Mouse (Mus musculus): ENCODE results near the gene Aff1. TPM values are rescaled to one million over a fixed set of nuclear protein-coding genes. Genes with fewer than 3 reads are reported as not detected.

Gene Aff1
- polyA plus RNA-seq, 1 experiment from 2014 or later: 11.2 TPM

DNA sequence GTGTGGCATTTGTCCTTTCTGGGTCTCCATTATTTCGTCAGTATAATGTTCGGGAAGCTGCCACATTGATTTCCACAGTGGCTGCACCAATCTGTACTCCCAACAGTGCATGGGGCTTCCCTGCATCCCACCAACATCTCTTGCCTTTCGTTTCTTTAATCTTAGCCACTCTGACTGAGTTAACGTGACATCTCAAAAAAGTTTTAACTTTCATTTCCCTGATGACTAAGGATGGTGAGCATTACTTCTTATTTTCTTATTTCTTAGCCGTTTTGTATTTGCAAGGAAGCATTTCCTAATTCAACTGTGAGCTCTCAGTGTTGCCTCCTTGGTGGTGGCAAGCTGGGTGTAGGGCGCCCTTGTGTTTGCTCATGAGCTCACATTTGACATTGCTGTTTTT lies 22.8 kb downstream of the Aff1 start:
- no peak overlapping the region for H3K4me2 ChIP-seq (ENCODE audit: low read depth)
- H3K36me3 ChIP-seq (ENCODE audit: control insufficient read depth, insufficient read depth, low read length): no peaks in the 10 kb centered on the region
- no peaks in the 10 kb centered on the region for H3K27me3 ChIP-seq (ENCODE audit: control insufficient read depth, insufficient read depth, low read length)
- H3K9ac ChIP-seq (ENCODE audit: low read length): no peak overlapping the region
- no peaks in the 10 kb centered on the region for H3K9me3 ChIP-seq (ENCODE audit: control insufficient read depth, low read length)
- no peak overlapping the region for H3K4me3 ChIP-seq (ENCODE audit: low read depth, low read length)
- no peak for ATAC-seq (ENCODE audit: insufficient read depth, low FRiP score, low TSS enrichment)
- WGBS: 86% methylated on average over 6 of the region's 6 CpGs
- no peaks in the 10 kb centered on the region for H3K4me1 ChIP-seq (ENCODE audit: control insufficient read depth, insufficient read depth, low read length)
- no peak for DNase-seq (ENCODE audit: low spot score)
- H3K27ac ChIP-seq (ENCODE audit: low read depth, low read length): no peak overlapping the region

DNA sequence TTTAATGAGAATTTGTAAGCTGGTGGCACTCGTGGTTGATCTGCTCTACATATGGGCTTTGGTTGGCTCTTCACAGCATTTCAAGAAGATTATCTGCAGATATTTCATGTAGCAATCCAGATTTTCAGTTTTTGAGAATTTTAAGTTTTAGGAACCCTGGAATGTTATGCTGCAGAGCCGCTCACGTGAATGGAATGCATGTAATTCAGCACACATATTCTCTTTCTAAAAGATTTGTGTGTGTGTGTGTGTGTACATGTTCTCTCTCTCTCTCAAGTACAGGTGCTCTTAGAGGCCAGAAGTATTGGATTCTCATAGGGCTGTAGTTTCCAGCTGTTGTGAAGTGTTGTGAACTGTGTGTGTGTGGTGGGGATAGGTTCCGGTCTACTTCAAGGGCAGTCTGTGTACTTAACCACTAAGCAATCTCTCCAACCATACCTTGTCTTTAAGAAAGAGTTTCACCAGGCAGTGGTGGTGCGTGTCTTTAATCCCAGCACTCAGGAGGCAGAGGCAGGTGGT lies 24.7 kb downstream of the Aff1 start:
- no peaks in the 10 kb centered on the region for H3K9me3 ChIP-seq (ENCODE audit: control insufficient read depth, low read length)
- H3K27me3 ChIP-seq (ENCODE audit: control insufficient read depth, insufficient read depth, low read length): no peaks in the 10 kb centered on the region
- H3K4me2 ChIP-seq (ENCODE audit: low read depth): no peak overlapping the region
- no peaks in the 10 kb centered on the region for H3K36me3 ChIP-seq (ENCODE audit: control insufficient read depth, insufficient read depth, low read length)
- no peaks in the 10 kb centered on the region for H3K4me1 ChIP-seq (ENCODE audit: control insufficient read depth, insufficient read depth, low read length)
- ATAC-seq (ENCODE audit: insufficient read depth, low FRiP score, low TSS enrichment) (no peak), DNase-seq (ENCODE audit: low spot score) (no peak)
- no peak overlapping the region for H3K9ac ChIP-seq (ENCODE audit: low read length)
- H3K4me3 ChIP-seq (ENCODE audit: low read depth, low read length): no peak overlapping the region
- no peak overlapping the region for H3K27ac ChIP-seq (ENCODE audit: low read depth, low read length)
- 88% methylated on average over 5 of the region's 5 CpGs for WGBS

DNA sequence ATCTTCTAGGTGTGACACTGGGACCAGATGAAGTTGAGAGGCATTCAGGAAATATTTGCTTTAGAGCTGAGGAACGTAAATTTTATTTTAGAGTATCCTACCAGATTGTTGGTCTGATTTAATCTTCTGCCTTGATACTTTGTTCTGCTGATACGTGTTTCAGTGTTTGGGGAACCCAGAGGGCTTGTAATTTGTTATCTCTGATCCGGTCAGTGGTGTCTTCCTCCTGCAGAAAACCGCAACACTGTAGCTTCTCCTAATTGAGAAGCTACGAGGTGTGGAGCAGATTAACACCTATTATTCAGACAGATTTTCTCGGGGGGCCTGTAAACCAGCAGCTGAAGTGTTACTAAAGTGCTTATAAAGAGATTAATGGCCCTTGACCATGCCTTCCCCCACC lies 27.0 kb downstream of the Aff1 start:
- H3K27ac ChIP-seq (ENCODE audit: low read depth, low read length): no peak overlapping the region
- WGBS: 33% methylated on average over 6 of the region's 6 CpGs
- H3K27me3 ChIP-seq (ENCODE audit: control insufficient read depth, insufficient read depth, low read length): no peaks in the 10 kb centered on the region
- ATAC-seq (ENCODE audit: insufficient read depth, low FRiP score, low TSS enrichment): no peak
- no peaks in the 10 kb centered on the region for H3K9me3 ChIP-seq (ENCODE audit: control insufficient read depth, low read length)
- no peaks in the 10 kb centered on the region for H3K36me3 ChIP-seq (ENCODE audit: control insufficient read depth, insufficient read depth, low read length)
- no peak overlapping the region for H3K4me2 ChIP-seq (ENCODE audit: low read depth)
- no peak overlapping the region for H3K4me3 ChIP-seq (ENCODE audit: low read depth, low read length)
- H3K4me1 ChIP-seq (ENCODE audit: control insufficient read depth, insufficient read depth, low read length): no peaks in the 10 kb centered on the region; the same call in 1 of the 2 replicates
- DNase-seq (ENCODE audit: low spot score): no peak
- no peak overlapping the region for H3K9ac ChIP-seq (ENCODE audit: low read length)

DNA sequence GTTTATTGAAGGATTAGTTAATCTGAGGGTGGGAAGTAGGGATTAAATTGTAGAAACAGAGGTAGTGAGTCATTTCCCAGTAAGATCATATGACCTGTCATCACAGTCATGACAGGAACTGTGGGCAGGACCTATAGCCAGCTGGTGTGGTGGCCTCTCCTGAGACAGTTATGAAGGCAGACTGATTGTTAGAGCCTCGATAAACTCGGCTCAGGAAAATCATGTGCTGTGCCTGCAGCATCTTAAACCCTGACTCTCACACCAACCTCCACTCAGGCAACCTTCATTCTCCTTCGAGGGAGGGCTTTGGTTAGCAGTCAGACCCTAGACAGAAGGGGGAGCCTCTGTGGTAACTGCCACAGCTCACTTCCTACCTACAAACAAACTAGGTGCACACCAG lies 27.7 kb downstream of the Aff1 start:
- Histone ChIP-seq H3K27ac (ENCODE audit: low read depth, low read length) (no peak overlapping the region), H3K4me2 (ENCODE audit: low read depth) (no peak overlapping the region), H3K27me3 (ENCODE audit: control insufficient read depth, insufficient read depth, low read length) (no peaks in the 10 kb centered on the region), H3K36me3 (ENCODE audit: control insufficient read depth, insufficient read depth, low read length) (no peaks in the 10 kb centered on the region), H3K4me1 (ENCODE audit: control insufficient read depth, insufficient read depth, low read length) (peaks cover 5% of the 10 kb centered on the region), H3K4me3 (ENCODE audit: low read depth, low read length) (no peak overlapping the region), H3K9ac (ENCODE audit: low read length) (no peak overlapping the region), H3K9me3 (ENCODE audit: control insufficient read depth, low read length) (no peaks in the 10 kb centered on the region)
- ATAC-seq (ENCODE audit: insufficient read depth, low FRiP score, low TSS enrichment) (no peak), DNase-seq (ENCODE audit: low spot score) (no peak)
- WGBS: 66% methylated on average over 3 of the region's 3 CpGs

DNA sequence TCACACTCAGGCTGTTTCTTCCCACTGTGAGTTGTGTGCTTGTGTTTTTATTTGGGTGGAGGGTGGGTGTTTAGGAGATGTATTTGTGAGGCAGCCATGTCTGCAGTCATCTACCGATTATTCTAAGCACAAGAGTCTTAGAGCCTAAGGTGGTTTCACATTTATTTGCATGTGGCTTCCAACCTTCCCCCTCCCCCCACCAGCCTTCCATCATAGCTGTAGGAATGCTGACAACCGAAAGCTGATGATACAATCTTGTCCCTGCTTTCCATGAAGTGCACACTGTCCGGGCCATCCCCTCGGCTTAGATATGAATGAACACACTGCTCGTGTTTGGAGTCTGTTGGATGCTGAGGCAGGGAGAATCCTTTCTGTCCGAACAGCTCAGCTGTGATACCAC lies 28.8 kb downstream of the Aff1 start:
- DNase-seq (ENCODE audit: low spot score): no peak
- Histone ChIP-seq H3K4me3 (ENCODE audit: low read depth, low read length) (no peak overlapping the region), H3K9me3 (ENCODE audit: control insufficient read depth, low read length) (no peaks in the 10 kb centered on the region), H3K27ac (ENCODE audit: low read depth, low read length) (no peak overlapping the region), H3K27me3 (ENCODE audit: control insufficient read depth, insufficient read depth, low read length) (no peaks in the 10 kb centered on the region), H3K9ac (ENCODE audit: low read length) (no peak overlapping the region), H3K4me2 (ENCODE audit: low read depth) (no peak overlapping the region), H3K36me3 (ENCODE audit: control insufficient read depth, insufficient read depth, low read length) (no peaks in the 10 kb centered on the region), H3K4me1 (ENCODE audit: control insufficient read depth, insufficient read depth, low read length) (peaks cover 10% of the 10 kb centered on the region)
- no peak for ATAC-seq (ENCODE audit: insufficient read depth, low FRiP score, low TSS enrichment)
- WGBS: 72% methylated on average over 6 of the region's 6 CpGs

DNA sequence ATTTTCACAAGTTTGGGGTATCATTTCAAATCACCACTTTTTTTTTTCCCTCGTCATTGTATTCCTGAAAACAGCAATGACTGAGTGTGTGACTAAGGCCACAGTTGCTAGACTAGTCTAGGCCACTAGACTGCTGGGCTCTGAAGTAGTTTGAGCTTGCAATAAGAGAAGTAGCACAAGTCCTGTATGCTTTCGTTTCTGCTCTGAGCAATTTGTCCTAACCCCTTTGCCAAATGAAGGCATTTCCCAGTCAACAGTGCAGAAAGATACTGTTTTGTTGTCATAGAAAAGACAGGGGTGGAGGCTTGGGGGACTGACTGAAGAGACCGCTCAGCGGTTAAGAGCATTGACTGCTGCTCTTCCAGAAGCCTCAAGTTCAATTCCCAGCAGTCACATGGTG lies 29.3 kb downstream of the Aff1 start:
- ATAC-seq (ENCODE audit: insufficient read depth, low FRiP score, low TSS enrichment) (no peak), DNase-seq (ENCODE audit: low spot score) (no peak)
- Histone ChIP-seq H3K4me3 (ENCODE audit: low read depth, low read length) (no peak overlapping the region), H3K9ac (ENCODE audit: low read length) (no peak overlapping the region), H3K4me1 (ENCODE audit: control insufficient read depth, insufficient read depth, low read length) (peaks cover 10% of the 10 kb centered on the region), H3K4me2 (ENCODE audit: low read depth) (no peak overlapping the region), H3K27ac (ENCODE audit: low read depth, low read length) (no peak overlapping the region), H3K27me3 (ENCODE audit: control insufficient read depth, insufficient read depth, low read length) (no peaks in the 10 kb centered on the region), H3K9me3 (ENCODE audit: control insufficient read depth, low read length) (no peaks in the 10 kb centered on the region), H3K36me3 (ENCODE audit: control insufficient read depth, insufficient read depth, low read length) (no peaks in the 10 kb centered on the region)
- WGBS: 85% methylated on average over 4 of the region's 4 CpGs

DNA sequence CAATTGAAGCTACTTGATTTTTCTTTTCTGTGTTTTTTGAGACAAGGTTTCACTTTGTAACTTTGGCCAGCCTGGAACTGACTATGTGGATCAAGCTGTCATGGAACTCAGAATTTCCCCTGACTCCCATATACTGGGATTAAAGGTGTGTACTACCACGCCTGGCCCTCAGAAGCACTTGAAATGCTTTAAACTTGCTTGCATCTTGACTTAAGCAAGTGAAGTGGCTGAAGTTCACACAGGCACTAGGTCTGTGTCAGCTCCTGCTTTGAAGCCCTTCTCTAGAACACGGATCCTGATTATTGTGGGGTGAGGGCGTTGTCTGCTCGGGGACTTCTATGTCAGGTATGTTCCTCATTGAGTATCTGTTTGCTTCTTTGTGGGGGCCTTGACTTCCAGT lies 30.5 kb downstream of the Aff1 start:
- 92% methylated on average over 4 of the region's 4 CpGs for WGBS
- no peaks in the 10 kb centered on the region for H3K9me3 ChIP-seq (ENCODE audit: control insufficient read depth, low read length)

DNA sequence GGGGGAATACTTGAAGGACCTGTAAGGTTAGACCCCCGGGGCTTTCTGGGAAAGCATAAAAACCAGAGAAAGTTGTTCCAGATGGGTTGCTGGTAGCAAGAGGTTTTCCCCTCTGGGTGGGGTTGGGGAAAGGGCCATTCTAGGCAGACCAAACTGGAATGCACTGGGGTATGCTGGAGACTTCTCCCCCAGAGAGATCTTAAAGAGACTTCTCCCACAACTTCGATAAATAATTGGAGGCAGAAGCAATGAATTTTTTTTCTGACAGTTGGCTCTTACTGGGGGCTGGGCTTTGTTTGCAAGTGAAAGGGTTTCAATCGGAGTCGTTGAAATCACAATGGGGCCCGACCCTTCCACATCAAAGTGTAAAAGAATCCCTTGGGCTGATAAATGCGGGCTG lies 32.2 kb downstream of the Aff1 start:
- WGBS: 3% methylated on average over 6 of the region's 6 CpGs
- H3K9ac ChIP-seq (ENCODE audit: low read length): no peak overlapping the region
- DNase-seq (ENCODE audit: low spot score) (no peak), ATAC-seq (ENCODE audit: insufficient read depth, low FRiP score, low TSS enrichment) (no peak)
- H3K4me1 ChIP-seq (ENCODE audit: control insufficient read depth, insufficient read depth, low read length): peaks cover 10% of the 10 kb centered on the region
- no peaks in the 10 kb centered on the region for H3K9me3 ChIP-seq (ENCODE audit: control insufficient read depth, low read length)
- no peak overlapping the region for H3K4me2 ChIP-seq (ENCODE audit: low read depth)
- no peak overlapping the region for H3K4me3 ChIP-seq (ENCODE audit: low read depth, low read length)
- H3K27me3 ChIP-seq (ENCODE audit: control insufficient read depth, insufficient read depth, low read length): no peaks in the 10 kb centered on the region
- no peak overlapping the region for H3K27ac ChIP-seq (ENCODE audit: low read depth, low read length)
- H3K36me3 ChIP-seq (ENCODE audit: control insufficient read depth, insufficient read depth, low read length): no peaks in the 10 kb centered on the region

More for the DNA sequence above, 30.5 kb downstream of the Aff1 start:
- H3K4me1 ChIP-seq (ENCODE audit: control insufficient read depth, insufficient read depth, low read length): peaks cover 10% of the 10 kb centered on the region
- no peaks in the 10 kb centered on the region for H3K27me3 ChIP-seq (ENCODE audit: control insufficient read depth, insufficient read depth, low read length)
- no peak overlapping the region for H3K9ac ChIP-seq (ENCODE audit: low read length)
- no peak for ATAC-seq (ENCODE audit: insufficient read depth, low FRiP score, low TSS enrichment)
- H3K4me3 ChIP-seq (ENCODE audit: low read depth, low read length): no peak overlapping the region
- no peak overlapping the region for H3K27ac ChIP-seq (ENCODE audit: low read depth, low read length)
- no peak for DNase-seq (ENCODE audit: low spot score)
- H3K36me3 ChIP-seq (ENCODE audit: control insufficient read depth, insufficient read depth, low read length): no peaks in the 10 kb centered on the region
- no peak overlapping the region for H3K4me2 ChIP-seq (ENCODE audit: low read depth)

DNA sequence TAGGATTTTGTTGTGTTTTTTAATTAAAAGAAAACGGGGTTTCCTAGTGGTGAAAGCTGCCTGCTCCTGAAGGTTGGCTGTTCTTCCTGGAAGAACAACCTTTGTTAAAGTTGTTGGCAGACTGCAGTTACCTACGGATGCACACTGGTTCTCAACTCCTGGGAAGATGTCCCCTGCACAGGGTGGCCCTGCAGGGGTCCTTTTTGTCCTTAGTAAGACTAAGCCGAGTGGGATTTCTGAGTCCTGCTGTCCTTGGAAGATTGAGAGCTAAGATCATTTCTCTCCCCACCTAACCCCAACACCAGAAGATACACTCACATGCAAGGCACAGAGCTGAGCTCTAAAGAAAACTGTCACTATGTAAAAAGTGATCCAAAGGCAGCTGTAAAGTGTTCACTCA lies 32.6 kb downstream of the Aff1 start:
- Histone ChIP-seq H3K4me2 (ENCODE audit: low read depth) (no peak overlapping the region), H3K27me3 (ENCODE audit: control insufficient read depth, insufficient read depth, low read length) (no peaks in the 10 kb centered on the region), H3K4me1 (ENCODE audit: control insufficient read depth, insufficient read depth, low read length) (peaks cover 10% of the 10 kb centered on the region), H3K9ac (ENCODE audit: low read length) (no peak overlapping the region), H3K9me3 (ENCODE audit: control insufficient read depth, low read length) (no peaks in the 10 kb centered on the region), H3K36me3 (ENCODE audit: control insufficient read depth, insufficient read depth, low read length) (no peaks in the 10 kb centered on the region), H3K27ac (ENCODE audit: low read depth, low read length) (no peak overlapping the region), H3K4me3 (ENCODE audit: low read depth, low read length) (no peak overlapping the region)
- ATAC-seq (ENCODE audit: insufficient read depth, low FRiP score, low TSS enrichment) (no peak), DNase-seq (ENCODE audit: low spot score) (no peak)
- 8% methylated on average over 3 of the region's 3 CpGs for WGBS
